Mouse (Mus musculus): ENCODE results near the gene Zmiz1. TPM values are rescaled to one million over a fixed set of nuclear protein-coding genes. Genes with fewer than 3 reads are reported as not detected.

Zmiz1 gene
- polyA plus RNA-seq, 1 experiment from 2014 or later = 66.5 TPM

DNA sequence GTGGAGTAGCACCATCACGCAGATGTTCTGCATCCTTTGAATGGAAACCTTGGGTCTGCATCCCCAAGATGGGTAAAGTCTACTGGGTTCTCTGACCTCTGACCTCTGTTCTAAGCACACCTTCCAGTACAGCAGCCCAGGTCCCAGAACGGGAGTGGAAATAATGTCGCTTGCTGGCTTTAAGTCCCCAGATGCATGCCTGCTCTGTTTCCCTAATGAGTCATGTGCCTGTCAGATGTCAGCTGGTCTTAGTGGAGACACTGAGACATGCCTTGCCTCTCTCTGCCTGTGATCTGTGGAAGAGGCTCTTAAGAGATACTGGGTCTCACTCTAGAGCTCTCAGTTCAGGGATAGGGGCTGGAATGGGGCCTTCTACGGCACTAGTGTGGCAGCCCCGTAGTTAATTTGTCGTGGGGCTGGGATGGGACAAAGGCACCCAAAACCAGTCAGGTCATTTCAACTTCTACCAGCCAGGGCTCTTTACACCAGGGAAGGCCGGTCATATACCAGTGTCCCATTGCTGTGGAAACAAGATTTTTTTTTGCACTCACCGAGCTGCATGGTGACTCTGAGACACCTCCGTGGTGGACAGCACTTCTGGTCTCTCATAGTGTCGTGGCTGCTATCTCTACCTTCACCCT is 128.0 kb downstream of the Zmiz1 start:
- Histone ChIP-seq H3K4me1 (peaks cover 77% of the 10 kb centered on the region), H3K27me3 (no peaks in the 10 kb centered on the region), H3K27ac (peak overlapping the region; percentile 99), H3K4me3 (no peak overlapping the region), H3K9me3 (replicated peaks) (no peaks in the 10 kb centered on the region), H3K9ac (peak overlapping the region; percentile 59), H3K36me3 (peaks cover 17% of the 10 kb centered on the region), H3K4me2 (replicated peaks) (peak overlapping the region; percentile 20)
- 23% methylated on average over 10 of the region's 10 CpGs for WGBS
- peak; percentile 27; the same call in 1 of the 2 replicates for ATAC-seq (ENCODE audit: low FRiP score)

DNA sequence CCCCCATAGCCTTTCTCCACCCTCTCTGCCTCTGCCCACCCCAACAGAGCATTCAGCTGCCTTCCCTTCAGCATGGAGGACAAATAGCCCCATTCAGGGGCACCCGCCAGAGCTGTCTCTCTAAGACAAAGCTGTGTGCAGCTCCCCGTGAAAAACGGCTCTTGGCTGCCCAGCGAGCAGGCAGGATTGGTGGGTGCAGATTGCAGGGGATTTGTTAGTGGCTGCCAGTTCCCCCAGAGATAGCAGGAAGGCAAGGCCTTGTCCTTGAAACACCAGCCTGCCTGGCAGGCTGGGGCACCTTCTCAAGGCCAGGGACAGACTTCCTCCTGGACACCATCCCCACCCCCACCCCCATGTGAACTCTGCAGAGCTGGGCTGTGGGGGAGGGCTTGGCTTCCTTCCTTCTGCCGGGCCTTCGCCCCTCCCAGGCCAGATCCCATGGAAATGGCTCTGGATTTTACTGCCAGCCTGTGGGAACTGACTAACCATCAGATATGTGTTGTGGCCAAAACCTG is 128.6 kb downstream of the Zmiz1 start:
- Histone ChIP-seq H3K4me1 (peaks cover 80% of the 10 kb centered on the region), H3K36me3 (peaks cover 12% of the 10 kb centered on the region), H3K27ac (peak overlapping the region; percentile 99), H3K9me3 (replicated peaks) (no peaks in the 10 kb centered on the region), H3K4me2 (replicated peaks) (peak overlapping the region; percentile 20), H3K27me3 (no peaks in the 10 kb centered on the region), H3K4me3 (no peak overlapping the region), H3K9ac (peak overlapping the region; percentile 59)
- 7% methylated on average over 6 of the region's 6 CpGs for WGBS
- peak; percentile 71 for ATAC-seq (ENCODE audit: low FRiP score)

- Histone ChIP-seq H3K4me3 (no peak overlapping the region), H3K4me1 (peaks cover 85% of the 10 kb centered on the region), H3K9me3 (replicated peaks) (no peaks in the 10 kb centered on the region), H3K27ac (peak overlapping the region; percentile 99), H3K36me3 (peaks cover 6% of the 10 kb centered on the region; the same call in 1 of the 2 replicates), H3K27me3 (no peaks in the 10 kb centered on the region), H3K9ac (peak overlapping the region; percentile 59), H3K4me2 (replicated peaks) (peak overlapping the region; percentile 20; the same call in 1 of the 2 replicates)
- WGBS = 34% methylated on average over 2 of the region's 2 CpGs
- ATAC-seq (ENCODE audit: low FRiP score) = no peak
Observed at GRCm38 (mm10) chr14:25588156-25588555, 129.2 kb downstream of the Zmiz1 start.

- 50% methylated on average over 16 of the region's 16 CpGs for WGBS
- Histone ChIP-seq H3K9ac (peak overlapping the region; percentile 38), H3K4me2 (replicated peaks) (no peak overlapping the region), H3K9me3 (replicated peaks) (no peaks in the 10 kb centered on the region), H3K36me3 (peaks cover 5% of the 10 kb centered on the region; the same call in 1 of the 2 replicates), H3K27me3 (no peaks in the 10 kb centered on the region), H3K27ac (peak overlapping the region; percentile 99), H3K4me3 (no peak overlapping the region), H3K4me1 (peaks cover 85% of the 10 kb centered on the region)
- no peak for ATAC-seq (ENCODE audit: low FRiP score)
Observed at GRCm38 (mm10) chr14:25588946-25589937, 130.3 kb downstream of the Zmiz1 start.

DNA sequence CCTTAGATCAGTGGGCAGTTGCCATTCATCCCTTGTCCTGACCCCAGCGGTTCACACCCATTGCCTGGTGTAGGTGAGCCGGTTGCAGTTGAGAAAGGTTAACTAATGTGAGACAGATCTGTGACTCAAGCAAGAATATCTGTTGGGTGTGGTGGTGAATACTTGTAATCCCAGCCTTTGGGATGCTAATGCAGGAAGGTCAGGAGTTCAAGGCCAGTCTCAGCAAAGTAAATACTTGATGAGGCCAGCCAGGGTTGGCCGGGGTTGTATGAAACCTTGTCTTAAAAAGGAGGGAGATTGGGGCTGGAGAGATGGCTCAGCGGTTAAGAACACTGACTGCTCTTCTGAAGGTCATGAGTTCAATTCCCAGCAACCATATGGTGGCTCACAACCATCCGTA is 132.0 kb downstream of the Zmiz1 start:
- WGBS = 52% methylated on average over 5 of the region's 5 CpGs
- no peak for ATAC-seq (ENCODE audit: low FRiP score)
- Histone ChIP-seq H3K4me2 (replicated peaks) (no peak overlapping the region), H3K27me3 (no peaks in the 10 kb centered on the region), H3K9me3 (replicated peaks) (no peaks in the 10 kb centered on the region), H3K4me1 (peaks cover 74% of the 10 kb centered on the region), H3K36me3 (peaks cover 5% of the 10 kb centered on the region; the same call in 1 of the 2 replicates), H3K9ac (no peak overlapping the region), H3K27ac (no peak overlapping the region), H3K4me3 (no peak overlapping the region)

DNA sequence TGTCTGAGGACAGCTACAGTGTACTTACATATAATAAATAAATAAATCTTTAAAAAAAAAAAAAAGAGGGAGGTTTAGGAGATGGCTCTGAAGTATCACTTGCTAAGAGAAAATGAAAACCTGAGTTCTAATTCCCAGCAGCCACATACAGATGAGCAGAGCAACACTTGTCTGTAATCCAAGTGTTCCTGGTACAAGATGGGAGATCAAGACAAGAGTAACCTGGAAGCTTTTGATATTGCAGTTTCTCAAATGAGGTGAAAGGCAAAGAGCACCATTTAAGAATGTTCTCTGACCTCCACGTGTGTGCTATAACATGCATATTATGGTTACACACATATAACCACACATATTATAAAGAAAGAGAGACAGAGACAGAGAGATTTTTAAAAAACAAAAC is 132.4 kb downstream of the Zmiz1 start:
- Histone ChIP-seq H3K4me2 (replicated peaks) (no peak overlapping the region), H3K4me3 (no peak overlapping the region), H3K27ac (no peak overlapping the region), H3K9me3 (replicated peaks) (no peaks in the 10 kb centered on the region), H3K27me3 (no peaks in the 10 kb centered on the region), H3K9ac (no peak overlapping the region), H3K4me1 (peaks cover 70% of the 10 kb centered on the region), H3K36me3 (peaks cover 5% of the 10 kb centered on the region; the same call in 1 of the 2 replicates)
- 100% methylated on average over 1 of the region's 1 CpGs for WGBS
- no peak for ATAC-seq (ENCODE audit: low FRiP score)

DNA sequence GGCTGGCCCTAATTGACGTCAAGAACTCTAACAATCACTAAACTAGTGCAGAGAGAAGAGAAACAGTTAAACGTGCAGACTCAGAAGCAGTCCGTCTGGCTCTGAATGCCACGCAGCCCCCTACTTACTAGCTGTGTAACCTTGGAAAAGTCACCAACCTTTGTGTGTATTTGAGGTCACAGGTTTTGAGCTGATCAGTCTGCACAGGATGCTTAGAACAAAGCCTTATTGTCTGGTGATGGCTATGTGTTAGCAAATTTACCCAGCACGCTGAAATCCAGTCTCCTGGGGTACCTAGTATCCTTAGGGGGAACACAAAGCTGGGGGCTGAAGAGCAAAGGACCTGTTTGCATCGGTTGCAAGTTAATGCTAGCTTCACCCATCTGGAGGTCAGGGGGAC is 133.5 kb downstream of the Zmiz1 start:
- no peak overlapping the region for H3K4me3 ChIP-seq
- no peaks in the 10 kb centered on the region for H3K27me3 ChIP-seq
- WGBS = 54% methylated on average over 6 of the region's 6 CpGs
- peaks cover 59% of the 10 kb centered on the region for H3K4me1 ChIP-seq
- H3K27ac ChIP-seq = no peak overlapping the region
- no peak for ATAC-seq (ENCODE audit: low FRiP score)
- H3K9ac ChIP-seq = no peak overlapping the region
- H3K4me2 ChIP-seq (replicated peaks) = no peak overlapping the region
- peaks cover 5% of the 10 kb centered on the region; the same call in 1 of the 2 replicates for H3K36me3 ChIP-seq
- H3K9me3 ChIP-seq (replicated peaks) = no peaks in the 10 kb centered on the region

DNA sequence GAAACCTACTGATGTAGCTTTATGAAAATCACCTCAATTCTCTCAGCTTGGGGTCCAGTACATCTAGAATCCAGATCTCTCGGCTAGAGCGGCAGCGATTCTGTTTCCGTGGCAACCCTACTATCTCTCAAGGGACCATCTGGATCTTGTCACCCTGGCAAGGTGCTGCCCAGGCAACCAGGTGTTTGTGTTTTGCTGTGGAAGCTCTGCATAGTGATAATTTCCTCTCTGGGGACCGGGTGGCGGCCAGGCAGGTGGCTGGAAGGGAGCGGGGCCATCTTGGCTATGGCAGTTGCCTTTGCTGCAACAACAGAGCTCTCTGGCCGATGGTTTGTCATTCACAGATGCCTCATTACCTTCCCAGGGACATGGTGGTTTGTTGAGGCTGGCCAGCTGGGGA is 134.9 kb downstream of the Zmiz1 start:
- no peaks in the 10 kb centered on the region for H3K9me3 ChIP-seq (replicated peaks)
- ATAC-seq (ENCODE audit: low FRiP score) = no peak
- 67% methylated on average over 8 of the region's 8 CpGs for WGBS
- peaks cover 45% of the 10 kb centered on the region for H3K4me1 ChIP-seq
- no peak overlapping the region for H3K4me3 ChIP-seq
- peaks cover 18% of the 10 kb centered on the region for H3K36me3 ChIP-seq
- H3K27me3 ChIP-seq = no peaks in the 10 kb centered on the region
- no peak overlapping the region for H3K4me2 ChIP-seq (replicated peaks)
- H3K9ac ChIP-seq = no peak overlapping the region
- peak overlapping the region; percentile 58 for H3K27ac ChIP-seq

DNA sequence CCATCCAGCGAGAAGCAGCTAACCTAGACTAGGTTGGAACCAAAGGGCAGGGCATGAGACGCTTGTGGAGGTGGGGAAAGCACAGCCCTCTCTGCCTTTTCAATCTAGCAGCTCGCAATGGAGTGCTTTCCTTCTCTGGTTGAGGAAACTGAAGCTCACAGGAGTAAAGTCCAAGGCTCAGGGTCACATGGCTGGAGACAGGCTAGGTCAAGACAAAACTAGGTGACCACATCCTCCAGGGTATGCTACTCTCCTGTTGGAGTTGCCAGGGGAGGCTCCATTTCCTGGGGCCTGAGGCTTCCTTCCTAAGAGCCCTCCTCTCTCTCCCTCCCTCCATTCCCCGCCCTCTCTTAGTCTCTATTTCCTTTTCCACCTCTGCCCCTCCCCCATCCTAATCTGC is 135.6 kb downstream of the Zmiz1 start:
- Histone ChIP-seq H3K36me3 (peaks cover 21% of the 10 kb centered on the region), H3K4me2 (replicated peaks) (no peak overlapping the region), H3K27ac (peak overlapping the region; percentile 58), H3K9me3 (replicated peaks) (no peaks in the 10 kb centered on the region), H3K27me3 (no peaks in the 10 kb centered on the region), H3K4me3 (no peak overlapping the region), H3K4me1 (peaks cover 39% of the 10 kb centered on the region), H3K9ac (no peak overlapping the region)
- 61% methylated on average over 4 of the region's 4 CpGs for WGBS
- ATAC-seq (ENCODE audit: low FRiP score) = no peak

DNA sequence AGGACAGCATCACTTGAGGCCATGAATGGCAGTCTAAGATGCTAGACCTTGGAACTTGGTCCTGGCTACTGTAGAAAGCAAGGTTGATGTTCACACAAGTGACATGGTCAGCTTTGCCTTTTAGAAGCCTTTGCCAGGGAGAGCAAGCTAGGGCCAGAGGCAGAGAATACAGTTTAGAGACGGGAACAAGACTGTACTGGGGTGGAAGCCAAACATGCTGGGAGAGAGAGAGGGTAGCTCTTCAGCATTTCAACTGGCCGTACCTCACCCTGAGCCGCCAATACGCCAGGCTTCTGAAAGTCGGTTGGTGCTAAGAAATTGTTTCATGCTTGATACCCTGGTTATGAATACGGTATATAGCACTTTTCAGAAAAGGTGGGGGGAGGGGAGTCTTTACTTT is 140.0 kb downstream of the Zmiz1 start:
- 88% methylated on average over 6 of the region's 6 CpGs for WGBS
- Histone ChIP-seq H3K27me3 (no peaks in the 10 kb centered on the region), H3K36me3 (peaks cover 23% of the 10 kb centered on the region), H3K4me3 (no peak overlapping the region), H3K27ac (no peak overlapping the region), H3K4me1 (peaks cover 47% of the 10 kb centered on the region), H3K9ac (no peak overlapping the region), H3K4me2 (replicated peaks) (no peak overlapping the region), H3K9me3 (replicated peaks) (no peaks in the 10 kb centered on the region)
- ATAC-seq (ENCODE audit: low FRiP score) = no peak

DNA sequence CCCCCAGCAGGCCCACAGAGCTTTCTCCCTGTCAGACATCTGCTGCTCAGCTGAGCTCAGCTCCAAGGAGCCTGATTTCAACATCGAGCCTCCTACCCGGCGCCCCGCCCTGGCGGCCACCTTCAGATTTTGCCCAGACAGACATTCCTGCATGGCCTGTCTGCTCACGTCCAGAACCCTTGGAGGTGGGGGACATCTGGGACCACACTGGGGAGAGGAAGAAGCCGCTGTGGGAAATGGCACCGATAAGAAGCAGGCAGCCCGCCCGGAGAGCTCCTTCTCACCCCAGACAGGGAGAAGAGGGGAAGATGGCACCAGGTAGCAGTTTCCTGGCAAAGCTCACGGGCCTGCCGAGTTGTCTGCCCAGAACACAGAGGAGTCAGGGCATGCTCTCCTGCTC is 140.9 kb downstream of the Zmiz1 start:
- Histone ChIP-seq H3K4me3 (no peak overlapping the region), H3K9ac (no peak overlapping the region), H3K27me3 (no peaks in the 10 kb centered on the region), H3K36me3 (peaks cover 23% of the 10 kb centered on the region), H3K27ac (no peak overlapping the region), H3K9me3 (replicated peaks) (no peaks in the 10 kb centered on the region), H3K4me2 (replicated peaks) (no peak overlapping the region), H3K4me1 (peaks cover 46% of the 10 kb centered on the region)
- no peak for ATAC-seq (ENCODE audit: low FRiP score)
- 79% methylated on average over 12 of the region's 12 CpGs for WGBS

DNA sequence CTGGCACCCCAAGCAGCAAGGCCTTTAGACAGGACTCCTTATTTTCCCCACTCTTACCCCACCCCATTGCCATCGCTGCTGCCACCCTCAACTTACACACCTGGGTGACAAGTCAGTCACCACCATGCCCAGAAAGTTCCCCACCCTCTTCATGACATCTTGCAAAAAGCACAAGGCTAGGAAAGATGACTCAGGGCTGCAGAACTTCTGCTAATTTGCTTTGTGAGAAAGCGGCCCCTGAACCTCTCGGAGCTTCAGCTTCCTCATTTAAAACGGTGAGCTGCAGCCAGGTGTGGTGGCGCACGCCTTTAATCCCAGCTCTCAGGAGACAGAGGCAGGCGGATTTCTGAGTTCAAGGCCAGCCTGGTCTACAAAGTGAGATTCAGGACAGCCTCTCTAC is 141.4 kb downstream of the Zmiz1 start:
- Histone ChIP-seq H3K4me1 (peaks cover 50% of the 10 kb centered on the region), H3K27me3 (no peaks in the 10 kb centered on the region), H3K9ac (no peak overlapping the region), H3K36me3 (peaks cover 23% of the 10 kb centered on the region), H3K9me3 (replicated peaks) (no peaks in the 10 kb centered on the region), H3K27ac (0 out of 2 replicates have a peak overlapping the region, but pooled peaks have one; percentile 7), H3K4me3 (no peak overlapping the region), H3K4me2 (replicated peaks) (no peak overlapping the region)
- WGBS = 90% methylated on average over 7 of the region's 7 CpGs
- no peak for ATAC-seq (ENCODE audit: low FRiP score)

All from hindbrain, embryonic 12.5 days (tissue).